Mouse (Mus musculus) neural tube, embryonic 14.5 days (tissue): Measurements from ENCODE around the gene Scamp1. TPM values are rescaled to one million over a fixed set of nuclear protein-coding genes. Genes with fewer than 3 reads are reported as not detected.

Source experiments
- ATAC-seq: fragments of 200-750 bp; cut with Nextera tagmentation; 2 replicates; pipeline ENCODE4 v1.8.0; 2017; ENCODE audit warnings: low read depth, mild to moderate bottlenecking, moderate TSS enrichment, moderate library complexity
- H3K27ac ChIP-seq: fragments of 300-500 bp; sonication (generic); 2 replicates; pipeline ENCODE4 v1.5.1; 2014; ENCODE audit warnings: low read depth, mild to moderate bottlenecking, control low read depth, low read length, moderate library complexity, mixed read lengths
- H3K27me3 ChIP-seq: fragments of 300-500 bp; sonication (generic); 2 replicates; pipeline ENCODE4 v1.6.1; 2014; ENCODE audit warnings: low read length; ENCODE audit not compliant: control insufficient read depth, insufficient read depth
- H3K36me3 ChIP-seq: fragments of 300-500 bp; sonication (generic); 2 replicates; pipeline ENCODE4 v1.6.1; 2014; ENCODE audit warnings: low read length, mixed read lengths; ENCODE audit not compliant: control insufficient read depth, insufficient read depth
- H3K4me1 ChIP-seq: fragments of 300-500 bp; sonication (generic); 2 replicates; pipeline ENCODE4 v1.6.1; 2014; ENCODE audit warnings: low read length; ENCODE audit not compliant: control insufficient read depth, insufficient read depth
- H3K4me2 ChIP-seq: fragments of 300-500 bp; sonication (generic); 2 replicates; pipeline ENCODE4 v1.6.1; 2014; ENCODE audit warnings: mild to moderate bottlenecking, low read depth, low read length, control low read depth
- H3K4me3 ChIP-seq: fragments of 300-500 bp; sonication (generic); 2 replicates; pipeline ENCODE4 v1.5.1; 2014; ENCODE audit warnings: low read depth, low read length, control low read depth, mixed read lengths
- H3K9ac ChIP-seq: fragments of 300-500 bp; sonication (generic); replicated peaks from 2 replicates; pipeline ENCODE4 v1.6.1; 2014; ENCODE audit warnings: low read depth, mild to moderate bottlenecking, control low read depth, low read length, mixed read lengths
- H3K9me3 ChIP-seq: fragments of 300-500 bp; sonication (generic); 2 replicates; pipeline ENCODE4 v1.6.1; 2016; ENCODE audit warnings: low read length; ENCODE audit not compliant: control insufficient read depth
- WGBS: fragments of 180-500 bp; shearing (Covaris S2); extraction: QIAGEN DNeasy Blood & Tissue Kit; methylation state at CpG from one replicate; pipeline ENCODE4 v1.1.7; 2014; 5-methylcytosine and 5-hydroxymethylcytosine counted together
- polyA plus RNA-seq: library from polyadenylated mRNA; unstranded; fragments of >200 nt; fragmentation: Nextera tagmentation; extraction: Ambion mirVana; gene quantifications from 2 replicates; pipeline ENCODE4 v1.2.1, GENCODE M21; 2014

Gene Scamp1
- polyA plus RNA-seq, 1 experiment from 2014 or later, result 181 TPM

- H3K9ac ChIP-seq, result no peak overlapping the region
- H3K4me2 ChIP-seq, result no peak overlapping the region
- WGBS, result 94% methylated on average over 38 of the region's 38 CpGs
- no peak overlapping the region for H3K27ac ChIP-seq
- ATAC-seq, result no peak; the same call in 1 of the 2 replicates
- H3K9me3 ChIP-seq, result no peaks in the 10 kb centered on the region
- H3K4me3 ChIP-seq, result no peak overlapping the region
- H3K27me3 ChIP-seq, result no peaks in the 10 kb centered on the region
- no peaks in the 10 kb centered on the region for H3K4me1 ChIP-seq
- peaks cover 14% of the 10 kb centered on the region for H3K36me3 ChIP-seq
Measured at GRCm38 (mm10) chr13:94224717-94225705, 60.6 kb downstream of the Scamp1 start.

GRCm38 (mm10) chr13:94223609-94224008 is 62.0 kb downstream of the Scamp1 start:
- no peak overlapping the region for H3K4me3 ChIP-seq
- 65% methylated on average over 14 of the region's 14 CpGs for WGBS
- H3K9me3 ChIP-seq, result no peaks in the 10 kb centered on the region
- H3K4me2 ChIP-seq, result no peak overlapping the region
- H3K4me1 ChIP-seq, result no peaks in the 10 kb centered on the region
- ATAC-seq, result no peak
- H3K9ac ChIP-seq, result no peak overlapping the region
- H3K27me3 ChIP-seq, result no peaks in the 10 kb centered on the region
- H3K27ac ChIP-seq, result no peak overlapping the region
- H3K36me3 ChIP-seq, result peaks cover 14% of the 10 kb centered on the region

GRCm38 (mm10) chr13:94212716-94213115 is 72.9 kb downstream of the Scamp1 start:
- peaks cover 3% of the 10 kb centered on the region for H3K9me3 ChIP-seq
- no peaks in the 10 kb centered on the region for H3K4me1 ChIP-seq
- no peak overlapping the region for H3K9ac ChIP-seq
- H3K27ac ChIP-seq, result no peak overlapping the region
- 89% methylated on average over 2 of the region's 2 CpGs for WGBS
- no peak overlapping the region for H3K4me3 ChIP-seq
- no peak overlapping the region for H3K4me2 ChIP-seq
- H3K27me3 ChIP-seq, result no peaks in the 10 kb centered on the region
- no peak for ATAC-seq
- H3K36me3 ChIP-seq, result peaks cover 4% of the 10 kb centered on the region; the same call in 1 of the 2 replicates

- 95% methylated on average over 2 of the region's 2 CpGs for WGBS
- H3K27me3 ChIP-seq, result no peaks in the 10 kb centered on the region
- no peak overlapping the region for H3K4me3 ChIP-seq
- peaks cover 4% of the 10 kb centered on the region; the same call in 1 of the 2 replicates for H3K36me3 ChIP-seq
- no peaks in the 10 kb centered on the region for H3K4me1 ChIP-seq
- H3K27ac ChIP-seq, result no peak overlapping the region
- no peak overlapping the region for H3K4me2 ChIP-seq
- no peak for ATAC-seq
- H3K9me3 ChIP-seq, result peaks cover 3% of the 10 kb centered on the region
- H3K9ac ChIP-seq, result no peak overlapping the region
Measured at GRCm38 (mm10) chr13:94212179-94212578, 73.5 kb downstream of the Scamp1 start.

GRCm38 (mm10) chr13:94211236-94212119 is 74.2 kb downstream of the Scamp1 start:
- H3K27ac ChIP-seq, result no peak overlapping the region
- H3K36me3 ChIP-seq, result peaks cover 4% of the 10 kb centered on the region; the same call in 1 of the 2 replicates
- peak; percentile 71; the same call in 1 of the 2 replicates for ATAC-seq
- no peak overlapping the region for H3K4me2 ChIP-seq
- no peak overlapping the region for H3K4me3 ChIP-seq
- H3K9ac ChIP-seq, result no peak overlapping the region
- H3K27me3 ChIP-seq, result no peaks in the 10 kb centered on the region
- H3K9me3 ChIP-seq, result peaks cover 3% of the 10 kb centered on the region
- 35% methylated on average over 6 of the region's 6 CpGs for WGBS
- H3K4me1 ChIP-seq, result no peaks in the 10 kb centered on the region

- H3K9me3 ChIP-seq, result peaks cover 3% of the 10 kb centered on the region
- H3K9ac ChIP-seq, result no peak overlapping the region
- no peaks in the 10 kb centered on the region for H3K27me3 ChIP-seq
- no peaks in the 10 kb centered on the region for H3K4me1 ChIP-seq
- H3K36me3 ChIP-seq, result peaks cover 6% of the 10 kb centered on the region; the same call in 1 of the 2 replicates
- no peak overlapping the region for H3K4me3 ChIP-seq
- H3K4me2 ChIP-seq, result no peak overlapping the region
- no peak for ATAC-seq
- H3K27ac ChIP-seq, result no peak overlapping the region
Measured at GRCm38 (mm10) chr13:94208892-94209291, 76.8 kb downstream of the Scamp1 start.

- H3K4me2 ChIP-seq, result no peak overlapping the region
- H3K4me1 ChIP-seq, result no peaks in the 10 kb centered on the region
- H3K27ac ChIP-seq, result no peak overlapping the region
- ATAC-seq, result no peak
- 96% methylated on average over 16 of the region's 16 CpGs for WGBS
- no peak overlapping the region for H3K4me3 ChIP-seq
- H3K9me3 ChIP-seq, result peaks cover 3% of the 10 kb centered on the region
- H3K9ac ChIP-seq, result no peak overlapping the region
- no peaks in the 10 kb centered on the region for H3K27me3 ChIP-seq
- peaks cover 8% of the 10 kb centered on the region; the same call in 1 of the 2 replicates for H3K36me3 ChIP-seq
Measured at GRCm38 (mm10) chr13:94207973-94208372, 77.7 kb downstream of the Scamp1 start.

GRCm38 (mm10) chr13:94205234-94205633 is 80.4 kb downstream of the Scamp1 start:
- no peak overlapping the region for H3K9ac ChIP-seq
- no peak overlapping the region for H3K27ac ChIP-seq
- no peaks in the 10 kb centered on the region for H3K4me1 ChIP-seq
- H3K36me3 ChIP-seq, result peaks cover 8% of the 10 kb centered on the region; the same call in 1 of the 2 replicates
- H3K4me3 ChIP-seq, result no peak overlapping the region
- ATAC-seq, result peak; percentile 72
- WGBS, result 10% methylated on average over 6 of the region's 6 CpGs
- peaks cover 3% of the 10 kb centered on the region for H3K9me3 ChIP-seq
- no peak overlapping the region for H3K4me2 ChIP-seq
- H3K27me3 ChIP-seq, result no peaks in the 10 kb centered on the region
